Mouse (Mus musculus) midbrain, embryonic 16.5 days (tissue): ENCODE results near the gene Bicral. TPM values are rescaled to one million over a fixed set of nuclear protein-coding genes. Genes with fewer than 3 reads are reported as not detected.
"Not testable (repeated sequence)": the region's sequence is repeated elsewhere in the genome, so short reads cannot be mapped to it uniquely, and the experiment has no call there.

Experiments used
- ATAC-seq: fragments of 200-750 bp; cut with Nextera tagmentation; 2 replicates; pipeline ENCODE4 v1.8.0; 2017; ENCODE audit warnings: moderate TSS enrichment
- H3K27ac ChIP-seq: fragments of 300-500 bp; sonication (generic); 2 replicates; pipeline ENCODE4 v1.5.1; 2014; ENCODE audit warnings: mild to moderate bottlenecking, low read length, mixed read lengths
- H3K27me3 ChIP-seq: fragments of 300-500 bp; sonication (generic); 2 replicates; pipeline ENCODE4 v1.6.1; 2014; ENCODE audit warnings: low read depth, low read length, mixed read lengths; ENCODE audit not compliant: control insufficient read depth, insufficient read depth
- H3K36me3 ChIP-seq: fragments of 300-500 bp; sonication (generic); 2 replicates; pipeline ENCODE4 v1.6.1; 2014; ENCODE audit warnings: mild to moderate bottlenecking, low read length, moderate library complexity, mixed read lengths; ENCODE audit not compliant: control insufficient read depth, insufficient read depth
- H3K4me1 ChIP-seq: fragments of 300-500 bp; sonication (generic); 2 replicates; pipeline ENCODE4 v1.6.1; 2014; ENCODE audit warnings: mild to moderate bottlenecking, low read length, mixed read lengths; ENCODE audit not compliant: control insufficient read depth, insufficient read depth
- H3K4me2 ChIP-seq: fragments of 300-500 bp; sonication (generic); 2 replicates; pipeline ENCODE4 v1.6.1; 2014; ENCODE audit warnings: mild to moderate bottlenecking, low read length, mixed read lengths
- H3K4me3 ChIP-seq: fragments of 300-500 bp; sonication (generic); 2 replicates; pipeline ENCODE4 v1.5.1; 2014; ENCODE audit warnings: low read depth, mild to moderate bottlenecking, low read length, moderate library complexity, mixed read lengths
- H3K9ac ChIP-seq: fragments of 300-500 bp; sonication (generic); 2 replicates; pipeline ENCODE4 v1.6.1; 2014; ENCODE audit warnings: low read depth, low read length, mixed read lengths
- H3K9me3 ChIP-seq: fragments of 300-500 bp; sonication (generic); replicated peaks from 2 replicates; pipeline ENCODE4 v1.6.1; 2014; ENCODE audit warnings: mild to moderate bottlenecking, low read length, mixed read lengths; ENCODE audit not compliant: control insufficient read depth, poor library complexity, severe bottlenecking
- WGBS: fragments of 180-500 bp; shearing (Covaris S2); extraction: QIAGEN DNeasy Blood & Tissue Kit; methylation state at CpG from one replicate; pipeline ENCODE4 v1.1.7; 2014; 5-methylcytosine and 5-hydroxymethylcytosine counted together
- polyA plus RNA-seq: library from polyadenylated mRNA; unstranded; fragments of >200 nt; fragmentation: Nextera tagmentation; extraction: Ambion mirVana; gene quantifications from 2 replicates; pipeline ENCODE4 v1.2.1, GENCODE M21; 2015

Gene Bicral
- polyA plus RNA-seq, 1 experiment from 2014 or later = 9.5 TPM

DNA sequence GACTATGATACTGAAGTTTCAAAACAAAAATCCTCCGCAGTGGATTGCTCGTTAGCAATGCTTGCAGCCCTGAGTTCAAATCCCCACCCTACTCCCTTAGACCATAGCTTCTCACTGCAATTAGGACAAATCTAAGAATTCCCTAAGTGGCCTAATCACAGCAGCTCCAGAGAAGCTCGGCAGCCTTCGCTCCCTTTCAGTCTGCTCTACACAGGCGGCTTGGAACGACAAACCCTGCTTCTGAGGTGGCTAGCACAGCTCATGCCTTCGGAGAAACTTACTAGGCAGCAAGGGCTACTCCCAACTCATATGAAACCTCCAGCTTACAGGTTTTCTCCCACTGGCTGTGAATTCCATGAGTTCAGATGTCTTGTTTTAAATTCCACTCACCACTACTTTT is 4.2 kb downstream of the Bicral start:
- Histone ChIP-seq H3K9me3 (no peaks in the 10 kb centered on the region), H3K27ac (0 out of 2 replicates have a peak overlapping the region, but pooled peaks have one; percentile 5), H3K36me3 (no peaks in the 10 kb centered on the region), H3K27me3 (no peaks in the 10 kb centered on the region), H3K4me2 (no peak overlapping the region), H3K4me3 (no peak overlapping the region), H3K4me1 (peaks cover 35% of the 10 kb centered on the region), H3K9ac (no peak overlapping the region)
- WGBS = 86% methylated on average over 7 of the region's 7 CpGs
- ATAC-seq = no peak

- Histone ChIP-seq H3K36me3 (no peaks in the 10 kb centered on the region), H3K9me3 (no peaks in the 10 kb centered on the region), H3K27me3 (no peaks in the 10 kb centered on the region), H3K9ac (no peak overlapping the region), H3K4me2 (no peak overlapping the region), H3K4me1 (peaks cover 31% of the 10 kb centered on the region), H3K4me3 (no peak overlapping the region), H3K27ac (0 out of 2 replicates have a peak overlapping the region, but pooled peaks have one; percentile 35)
- ATAC-seq = no peak
- WGBS = 44% methylated on average over 6 of the region's 6 CpGs
Observed at GRCm38 (mm10) chr17:46853281-46853680, 5.0 kb downstream of the Bicral start.

DNA sequence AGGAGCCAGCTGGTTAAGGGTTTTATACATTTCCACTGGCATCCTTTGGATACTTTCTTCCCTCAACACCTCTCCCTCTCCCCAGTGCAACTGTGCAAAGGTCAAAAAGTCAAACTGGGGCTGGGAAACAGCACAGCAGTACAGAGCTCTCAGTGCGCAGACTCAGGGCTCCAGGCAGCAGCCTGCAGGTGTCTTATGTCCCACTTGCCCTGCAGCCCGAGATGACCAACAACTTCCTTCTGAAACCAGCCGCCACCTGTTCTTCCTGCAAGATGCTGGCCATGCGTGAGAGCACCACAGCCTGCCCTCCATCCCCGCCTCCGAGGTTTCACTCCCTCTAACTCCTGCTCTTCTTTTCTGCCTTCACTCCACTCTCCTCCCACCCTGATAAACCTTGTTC is 5.6 kb downstream of the Bicral start:
- no peak overlapping the region for H3K4me2 ChIP-seq
- no peak for ATAC-seq
- peaks cover 31% of the 10 kb centered on the region for H3K4me1 ChIP-seq
- WGBS = 45% methylated on average over 6 of the region's 6 CpGs
- no peaks in the 10 kb centered on the region for H3K27me3 ChIP-seq
- no peak overlapping the region for H3K4me3 ChIP-seq
- H3K36me3 ChIP-seq = no peaks in the 10 kb centered on the region
- no peak overlapping the region for H3K9ac ChIP-seq
- H3K27ac ChIP-seq = peak overlapping the region; percentile 35; the same call in 1 of the 2 replicates
- H3K9me3 ChIP-seq = no peaks in the 10 kb centered on the region

DNA sequence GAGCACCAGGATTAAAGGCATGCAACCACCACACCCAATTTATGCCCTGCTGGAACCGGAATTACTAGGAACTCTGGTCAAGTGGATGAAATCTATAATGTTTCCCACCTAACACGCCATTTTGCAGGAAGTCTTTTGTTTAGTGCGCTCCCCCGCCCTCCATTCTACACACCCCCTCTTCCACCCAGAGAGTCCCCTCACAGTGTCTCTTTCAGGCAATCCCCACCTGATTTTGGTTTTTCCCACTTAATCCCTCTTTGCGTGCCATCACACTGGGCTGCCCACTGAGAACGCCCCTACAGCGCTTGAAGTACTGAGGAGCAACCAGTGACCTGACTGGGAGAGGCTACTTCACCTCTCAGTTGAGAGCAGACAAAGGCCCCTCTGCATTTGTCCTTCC is 11.1 kb downstream of the Bicral start:
- Histone ChIP-seq H3K36me3 (no peaks in the 10 kb centered on the region), H3K27me3 (no peaks in the 10 kb centered on the region), H3K27ac (no peak overlapping the region), H3K4me3 (no peak overlapping the region), H3K9ac (no peak overlapping the region), H3K4me2 (no peak overlapping the region), H3K9me3 (no peaks in the 10 kb centered on the region), H3K4me1 (no peaks in the 10 kb centered on the region)
- WGBS = 86% methylated on average over 7 of the region's 7 CpGs
- ATAC-seq = no peak

GRCm38 (mm10) chr17:46846573-46846972 is 11.7 kb downstream of the Bicral start:
- H3K9me3 ChIP-seq, H3K36me3 ChIP-seq, H3K4me1 ChIP-seq, H3K9ac ChIP-seq, ATAC-seq, H3K4me3 ChIP-seq, H3K27ac ChIP-seq, H3K4me2 ChIP-seq, H3K27me3 ChIP-seq: not testable (repeated sequence)
- WGBS = 94% methylated on average over 18 of the region's 18 CpGs

DNA sequence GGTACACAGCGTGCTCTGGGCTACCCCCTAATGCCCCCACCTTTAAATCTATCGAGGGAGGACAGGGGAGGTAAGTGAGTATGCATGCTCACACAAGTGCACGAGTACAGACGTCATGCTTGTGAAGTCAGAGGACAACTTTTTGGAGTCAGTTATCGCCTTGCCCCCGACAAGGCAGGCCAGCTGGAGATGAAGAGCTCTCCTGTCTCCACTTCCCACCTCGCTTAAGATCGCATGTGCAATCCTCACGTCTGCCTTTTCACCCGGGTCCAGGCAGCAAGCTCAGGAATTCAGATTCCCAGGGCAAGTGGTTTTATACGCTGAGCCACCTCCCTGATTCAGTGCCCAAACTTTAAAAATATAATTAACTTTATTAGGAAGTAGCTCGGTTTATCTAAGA is 13.0 kb downstream of the Bicral start:
- ATAC-seq = no peak
- H3K27me3 ChIP-seq = no peaks in the 10 kb centered on the region
- H3K9me3 ChIP-seq = no peaks in the 10 kb centered on the region
- no peaks in the 10 kb centered on the region for H3K36me3 ChIP-seq
- no peak overlapping the region for H3K4me3 ChIP-seq
- WGBS = 84% methylated on average over 12 of the region's 12 CpGs
- no peak overlapping the region for H3K4me2 ChIP-seq
- no peaks in the 10 kb centered on the region for H3K4me1 ChIP-seq
- no peak overlapping the region for H3K27ac ChIP-seq
- H3K9ac ChIP-seq = no peak overlapping the region

DNA sequence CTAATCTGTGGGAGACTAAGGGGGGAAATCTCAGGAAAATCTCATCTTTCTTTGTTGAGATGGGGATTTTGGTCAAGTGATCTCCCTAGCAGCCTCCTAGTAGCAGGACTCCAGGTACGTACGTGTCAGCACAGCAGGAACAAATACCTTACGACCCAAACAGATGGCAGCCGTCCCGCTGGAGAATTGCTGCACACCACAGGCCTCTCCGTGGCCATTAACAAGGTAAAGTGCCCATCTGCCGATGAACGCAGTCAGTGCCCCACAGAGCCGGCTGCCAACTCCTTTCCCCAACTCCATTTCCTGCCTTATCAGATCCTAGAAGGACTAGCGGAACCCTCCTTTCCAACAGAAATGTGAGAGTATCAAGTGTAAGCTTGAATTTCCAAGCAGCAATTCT is 13.5 kb downstream of the Bicral start:
- H3K27ac ChIP-seq = no peak overlapping the region

DNA sequence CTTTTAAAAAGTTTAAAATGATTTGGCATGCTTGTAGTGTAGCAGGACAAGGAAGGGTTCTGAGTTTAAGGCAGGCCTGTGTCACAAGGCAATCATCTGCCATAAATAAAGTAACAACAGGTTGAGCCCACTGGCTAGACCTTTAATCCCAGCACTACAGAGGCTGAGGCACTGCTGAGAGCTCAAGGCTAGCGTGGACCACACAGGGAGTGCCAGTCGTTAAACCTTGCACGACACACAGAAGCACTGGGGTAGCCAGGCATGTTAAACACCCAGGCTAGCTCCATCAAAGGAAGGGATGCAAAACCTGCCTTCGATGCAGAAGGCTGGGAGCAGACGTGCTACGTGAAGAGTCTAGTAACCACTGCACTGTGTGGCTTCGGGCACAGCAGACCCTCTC is 14.6 kb downstream of the Bicral start:
- H3K4me3 ChIP-seq = no peak overlapping the region
- no peaks in the 10 kb centered on the region for H3K4me1 ChIP-seq
- WGBS = 63% methylated on average over 7 of the region's 7 CpGs
- H3K4me2 ChIP-seq = no peak overlapping the region
- no peaks in the 10 kb centered on the region for H3K9me3 ChIP-seq
- H3K27me3 ChIP-seq = no peaks in the 10 kb centered on the region
- H3K36me3 ChIP-seq = no peaks in the 10 kb centered on the region
- H3K27ac ChIP-seq = 0 out of 2 replicates have a peak overlapping the region, but pooled peaks have one; percentile 11
- no peak for ATAC-seq
- H3K9ac ChIP-seq = no peak overlapping the region

More for the DNA sequence above, 13.5 kb downstream of the Bicral start:
- H3K9ac ChIP-seq = no peak overlapping the region
- H3K27me3 ChIP-seq = no peaks in the 10 kb centered on the region
- no peaks in the 10 kb centered on the region for H3K36me3 ChIP-seq
- H3K4me2 ChIP-seq = no peak overlapping the region
- H3K4me3 ChIP-seq = no peak overlapping the region
- WGBS = 57% methylated on average over 10 of the region's 10 CpGs
- no peaks in the 10 kb centered on the region for H3K4me1 ChIP-seq
- no peak for ATAC-seq
- H3K9me3 ChIP-seq = no peaks in the 10 kb centered on the region

DNA sequence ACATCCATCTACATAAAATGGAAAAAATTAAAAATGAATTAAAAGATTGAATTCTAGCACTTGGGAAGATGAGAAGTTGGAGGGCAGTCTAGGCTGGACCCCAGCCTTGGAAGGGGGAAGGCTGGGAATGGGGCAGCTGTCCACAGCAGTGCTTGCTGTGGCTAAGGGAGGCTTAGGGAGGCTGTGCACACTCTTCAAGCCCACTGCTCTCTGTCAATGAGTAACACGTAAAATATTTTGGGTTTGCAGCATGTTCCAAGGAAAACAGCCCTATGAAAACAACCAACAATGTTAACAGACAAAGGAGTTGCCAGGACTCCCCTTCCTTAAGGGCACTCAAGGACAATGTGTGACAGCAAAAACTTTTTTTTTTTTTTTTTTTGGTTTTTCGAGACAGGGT is 15.3 kb downstream of the Bicral start:
- Histone ChIP-seq H3K36me3 (no peaks in the 10 kb centered on the region), H3K27me3 (no peaks in the 10 kb centered on the region), H3K9ac (no peak overlapping the region), H3K27ac (no peak overlapping the region), H3K4me1 (no peaks in the 10 kb centered on the region), H3K4me3 (no peak overlapping the region), H3K4me2 (no peak overlapping the region), H3K9me3 (no peaks in the 10 kb centered on the region)
- no peak for ATAC-seq
- 75% methylated on average over 2 of the region's 2 CpGs for WGBS
